Mouse (Mus musculus) lung, postnatal 0 days (tissue): ENCODE measurements at regions not wholly inside any gene's neighbourhood (a gene's known extent, or its start where the extent isn't known, plus 50 kb on each side); places are given as distances from the start of the nearest gene placed in this dataset.

Experiments used
- CTCF ChIP-seq: IDR thresholded peaks from 2 replicates; pipeline ENCODE4 v1.5.1; 2016; ENCODE audit warnings: antibody characterized with exemption, mild to moderate bottlenecking
- EP300 ChIP-seq: IDR thresholded peaks from 2 replicates; pipeline ENCODE4 v1.6.1; 2016; ENCODE audit warnings: antibody characterized with exemption, mild to moderate bottlenecking, control low read depth

DNA sequence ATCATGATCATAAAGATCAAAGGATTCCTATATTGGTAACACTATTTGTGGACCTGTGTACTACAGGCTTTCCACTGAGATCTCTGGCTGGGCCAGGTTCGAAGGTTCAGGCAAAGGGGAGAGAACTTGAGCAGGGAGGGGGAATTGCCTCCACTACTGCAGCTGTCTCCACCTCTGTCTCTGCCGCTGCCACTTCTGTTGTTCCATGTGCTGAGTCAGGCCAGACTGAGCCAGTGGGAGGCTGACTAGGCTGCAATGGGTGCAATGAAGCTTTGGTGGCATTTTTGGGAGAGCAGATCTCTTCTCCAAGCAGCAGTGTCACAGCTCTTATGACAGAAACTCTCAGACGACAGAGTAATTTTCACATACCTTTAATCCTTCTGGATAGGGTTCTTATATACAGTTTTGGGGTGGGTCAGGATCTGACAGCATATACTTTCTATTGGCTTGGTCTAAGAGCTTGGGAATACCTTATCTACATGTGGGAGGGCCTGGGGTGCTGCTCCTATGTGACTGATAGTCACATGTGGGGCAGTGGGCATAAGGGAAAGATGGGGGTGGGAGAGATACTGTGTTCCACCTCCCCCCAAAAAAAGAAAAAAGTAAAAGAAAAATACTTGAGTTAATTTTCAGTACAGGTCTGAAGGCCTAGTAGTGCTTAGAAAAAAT, 281.5 kb upstream of the Xrcc4 start:
- TF ChIP-seq CTCF (no peak), EP300 (no peak)
